Mouse (Mus musculus) heart, postnatal 0 days (tissue): Measurements from ENCODE around the gene Ccdc141.

ENCODE experiments used
- CTCF ChIP-seq: IDR thresholded peaks from 2 replicates; pipeline ENCODE4 v1.5.1; 2016; ENCODE audit warnings: antibody characterized with exemption, control low read depth, low read depth
- EP300 ChIP-seq: IDR thresholded peaks from 2 replicates; pipeline ENCODE4 v1.6.1; 2016; ENCODE audit warnings: antibody characterized with exemption, low read depth

DNA sequence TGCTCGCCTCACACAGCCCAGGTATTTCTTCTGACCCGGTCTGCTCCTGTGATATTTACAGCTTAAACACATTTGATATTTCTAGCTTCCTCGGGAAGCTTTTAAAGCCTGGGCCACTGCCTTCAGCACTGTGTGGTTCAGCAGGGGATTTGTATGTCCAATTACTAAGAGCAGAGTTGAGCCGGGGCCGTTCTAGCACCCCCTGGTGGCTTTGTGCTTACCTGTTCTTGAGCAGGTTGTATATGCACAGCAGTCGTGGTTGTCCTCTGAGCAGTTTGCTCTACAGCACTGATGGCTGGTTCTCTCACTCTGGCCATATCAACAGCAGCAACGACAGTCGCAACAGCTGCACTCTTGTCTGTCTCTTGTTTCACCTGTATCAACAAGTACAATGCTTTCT is 201.5 kb downstream of the Ccdc141 start:
- TF ChIP-seq CTCF (peak; percentile 65), EP300 (no peak)
